Mouse (Mus musculus) gastrocnemius, postnatal 4 days (tissue): Measurements from ENCODE around the gene Gm28047. TPM values are rescaled to one million over a fixed set of nuclear protein-coding genes. Genes with fewer than 3 reads are reported as not detected.
A peak's percentile ranks its signal among the peaks of the same experiment; 100 is the strongest.

Source experiments
- DNase-seq, 2 experiments: peaks; one replicate each; pipeline ENCODE4 v3.0.0; 2021 to 2022; ENCODE audit warnings: low spot score in 2 of 2, mixed read lengths in 2 of 2
- total RNA-seq, 2 experiments: library from RNA; stranded (reverse); gene quantifications; 2 replicates each; pipeline ENCODE4 v1.2.3; 2021

Gm28047 gene
- total RNA-seq, 2 experiments from 2014 or later, result 0.70 TPM; not detected in 1

DNA sequence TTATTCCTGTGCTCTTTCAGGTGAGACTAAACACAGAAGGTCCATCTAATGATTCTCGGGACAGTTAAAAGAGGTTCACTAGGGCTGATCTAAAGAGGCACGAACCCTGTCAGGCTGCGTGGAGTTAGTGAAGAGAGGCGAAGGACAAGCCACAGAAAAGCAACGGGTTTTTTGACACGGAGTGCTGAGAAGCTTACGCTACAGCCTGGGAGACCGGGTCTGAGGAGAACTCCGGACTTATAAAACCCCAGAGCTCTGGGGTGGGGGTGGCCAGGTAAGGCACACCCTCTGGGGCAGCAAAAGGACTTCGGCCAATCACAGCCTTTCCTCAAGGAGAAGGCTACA, 107.3 kb downstream of the Gm28047 start:
- no peak for DNase-seq

DNA sequence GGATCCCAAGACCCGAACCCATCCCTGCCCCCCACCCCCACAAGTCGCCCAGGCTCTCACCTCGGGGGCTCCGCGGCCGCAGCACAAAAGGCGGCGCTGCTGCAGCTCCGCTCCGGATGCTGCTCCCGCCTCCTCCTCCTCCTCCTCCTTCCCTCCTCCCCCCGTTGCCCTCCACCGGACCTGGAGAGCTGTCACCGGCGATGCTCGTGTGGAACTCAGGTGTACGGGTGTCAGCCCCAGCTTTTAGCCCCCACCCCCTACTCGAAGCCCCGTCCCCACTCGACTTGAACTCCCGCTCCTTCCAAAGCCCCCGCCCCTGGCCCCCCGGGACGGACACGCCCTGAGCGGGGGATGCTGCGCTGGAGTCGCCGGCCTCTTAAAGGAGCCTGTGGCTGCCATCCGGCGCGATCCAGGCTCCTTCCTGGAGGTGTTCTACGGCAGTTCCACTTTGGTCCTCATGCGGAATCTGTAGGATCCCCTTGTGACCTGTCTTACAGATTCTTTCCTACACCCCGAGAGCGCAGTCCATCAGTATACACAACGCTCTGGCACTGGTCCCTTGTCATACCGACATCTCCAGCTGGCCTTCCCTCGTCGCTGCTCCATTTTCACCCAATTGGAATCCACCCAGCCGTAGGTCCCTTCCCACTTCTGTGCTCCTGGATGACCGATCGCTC, 108.0 kb downstream of the Gm28047 start, which contains the start of gene Map3k12:
Gene Map3k12 (minus strand): TSS at position 337 of the 677 bp plus-strand sequence.
- DNase-seq, result peak; percentile 63 to 77

DNA sequence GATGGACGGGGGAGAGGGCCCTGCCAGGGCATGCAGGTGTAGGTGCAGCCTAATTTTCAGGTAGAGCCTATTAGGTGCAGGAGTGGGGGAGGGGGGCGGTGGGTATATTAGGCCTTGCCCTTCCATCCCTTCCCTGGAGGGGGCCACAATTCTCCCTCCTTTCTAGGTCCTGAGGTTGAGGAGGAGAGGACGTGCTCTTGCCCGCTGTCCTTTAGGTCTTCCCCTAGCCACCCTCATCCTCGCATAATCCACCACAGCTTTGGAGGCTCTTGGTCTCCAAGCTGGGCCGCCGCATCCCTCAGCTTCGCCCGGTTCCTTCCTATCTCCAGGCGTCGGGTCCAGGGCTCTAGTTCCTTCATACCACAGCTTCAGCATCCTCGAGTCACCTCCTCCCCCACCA, 108.6 kb downstream of the Gm28047 start:
- no peak for DNase-seq

DNA sequence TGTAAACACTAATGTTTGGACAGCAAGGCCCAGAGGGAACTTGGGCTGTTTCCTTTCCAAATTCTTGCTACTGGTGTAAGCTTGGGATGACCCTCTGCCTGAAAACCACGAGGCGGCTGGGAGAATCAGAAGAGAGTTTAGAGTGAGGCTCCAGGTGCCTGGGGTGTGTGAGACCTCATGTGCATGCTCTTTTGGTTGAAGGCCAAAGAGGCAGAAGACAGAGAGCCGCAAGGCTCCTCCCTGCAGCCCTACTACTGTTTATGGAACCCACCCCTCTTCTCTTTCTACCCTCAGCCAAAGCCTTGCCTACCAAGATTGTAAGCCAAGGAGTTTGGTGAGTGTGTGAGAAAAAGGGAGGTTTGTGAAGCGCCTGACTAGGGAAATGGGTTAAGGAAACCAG, 109.1 kb downstream of the Gm28047 start:
- no peak for DNase-seq

DNA sequence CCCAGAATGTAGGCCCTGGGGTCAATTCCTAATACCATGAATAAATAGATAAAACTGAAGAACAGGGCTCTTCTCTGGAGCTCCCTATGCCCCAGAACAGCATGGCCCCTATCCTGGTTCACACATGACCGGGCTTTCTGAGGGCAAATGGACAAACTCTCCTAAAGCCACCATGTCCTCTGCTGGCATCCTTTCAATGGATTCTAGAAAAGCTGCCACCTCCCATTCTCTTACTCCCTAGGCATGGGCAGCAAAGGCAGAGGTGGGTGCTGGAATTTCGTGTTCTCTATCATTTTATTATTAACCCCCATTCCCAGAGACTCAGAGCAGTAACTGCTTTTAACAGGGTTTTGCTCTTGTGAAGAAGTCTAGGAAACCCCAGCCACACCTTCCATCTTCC, 109.6 kb downstream of the Gm28047 start:
- DNase-seq, result no peak

DNA sequence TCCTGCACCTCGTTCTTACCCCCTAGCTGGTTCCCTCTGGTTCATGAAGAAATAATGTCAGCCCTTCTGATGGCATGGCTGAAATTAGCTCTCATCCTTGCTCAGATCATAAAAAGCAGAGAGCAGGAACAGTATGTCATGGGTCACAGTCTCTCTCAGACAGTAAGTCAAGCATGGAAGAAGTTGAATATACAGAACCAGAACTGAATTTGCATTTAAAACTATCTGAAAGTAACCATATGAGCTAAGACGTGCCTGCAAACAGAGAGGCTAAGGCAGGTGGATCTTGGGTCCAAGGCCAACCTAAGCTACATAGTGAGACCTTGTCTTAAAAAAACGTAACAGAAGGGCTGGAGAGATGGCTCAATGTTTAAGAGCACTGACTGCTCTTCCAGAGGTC, 111.9 kb downstream of the Gm28047 start:
- DNase-seq, result no peak

DNA sequence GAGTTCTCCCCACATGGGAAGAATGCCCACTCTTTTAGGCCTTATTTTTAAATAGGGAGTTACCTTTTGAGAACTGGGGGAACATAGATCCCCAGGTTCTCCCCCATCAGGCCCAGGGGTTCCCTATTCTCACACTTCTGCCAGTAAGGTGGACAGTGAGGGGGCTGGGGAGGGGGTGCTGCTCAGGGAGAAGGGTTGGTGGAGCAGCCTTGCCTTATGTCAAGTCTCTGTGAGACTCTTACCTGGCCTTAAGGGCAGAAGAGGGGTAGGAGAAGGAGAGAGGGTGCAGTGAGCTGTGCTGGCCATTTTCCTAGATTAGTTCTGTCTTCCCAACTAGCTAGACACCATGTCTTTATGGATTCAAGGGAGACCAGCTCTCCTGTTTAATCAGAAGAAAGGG, 112.4 kb downstream of the Gm28047 start:
- no peak for DNase-seq

DNA sequence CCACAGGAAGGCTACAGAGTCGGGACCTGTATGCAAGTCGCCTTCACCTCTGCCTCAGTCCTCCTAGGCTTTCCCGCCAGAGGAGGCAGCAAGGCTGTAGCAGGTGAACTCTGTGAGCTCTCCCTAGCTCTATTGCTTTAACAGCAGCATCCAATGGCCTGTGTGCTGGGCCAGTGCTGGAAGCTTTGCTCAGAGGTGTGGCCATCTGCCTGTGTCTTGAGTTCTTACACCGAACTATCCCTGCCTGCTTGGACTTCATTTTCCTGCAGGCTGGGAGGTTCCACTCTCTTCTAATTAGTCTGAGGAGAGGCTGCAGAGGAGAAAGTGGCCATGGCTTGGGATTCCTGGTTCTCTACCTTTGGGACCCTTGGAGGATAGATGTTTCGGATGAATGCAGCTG, 112.9 kb downstream of the Gm28047 start:
- DNase-seq, result no peak

DNA sequence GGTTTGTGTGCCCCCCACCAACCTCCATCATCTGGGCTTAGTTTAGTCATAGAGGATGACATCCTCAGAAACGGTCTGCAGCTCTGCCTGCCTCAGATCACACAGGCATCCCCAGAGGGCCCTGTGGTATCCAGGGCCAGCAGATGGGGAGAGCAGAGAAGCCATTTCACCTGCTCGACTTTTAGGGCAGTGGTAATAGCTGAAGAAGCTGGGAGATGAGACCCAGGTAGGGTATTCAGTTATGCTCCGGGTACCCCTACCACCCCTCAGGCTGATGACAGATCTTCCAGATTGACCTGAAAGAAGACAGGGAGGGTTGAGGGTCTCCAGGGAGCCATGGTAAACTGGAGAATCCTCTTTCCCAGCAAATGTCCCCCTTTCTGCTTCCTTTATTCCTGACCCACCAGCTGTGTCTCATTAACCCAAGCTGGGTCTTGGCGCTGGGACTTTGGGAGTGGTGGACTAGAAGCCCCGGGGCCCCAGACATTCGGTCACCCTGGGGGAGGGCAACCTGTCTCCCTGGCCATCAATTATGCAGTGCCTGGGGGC, 113.5 kb downstream of the Gm28047 start:
- DNase-seq, result no peak

DNA sequence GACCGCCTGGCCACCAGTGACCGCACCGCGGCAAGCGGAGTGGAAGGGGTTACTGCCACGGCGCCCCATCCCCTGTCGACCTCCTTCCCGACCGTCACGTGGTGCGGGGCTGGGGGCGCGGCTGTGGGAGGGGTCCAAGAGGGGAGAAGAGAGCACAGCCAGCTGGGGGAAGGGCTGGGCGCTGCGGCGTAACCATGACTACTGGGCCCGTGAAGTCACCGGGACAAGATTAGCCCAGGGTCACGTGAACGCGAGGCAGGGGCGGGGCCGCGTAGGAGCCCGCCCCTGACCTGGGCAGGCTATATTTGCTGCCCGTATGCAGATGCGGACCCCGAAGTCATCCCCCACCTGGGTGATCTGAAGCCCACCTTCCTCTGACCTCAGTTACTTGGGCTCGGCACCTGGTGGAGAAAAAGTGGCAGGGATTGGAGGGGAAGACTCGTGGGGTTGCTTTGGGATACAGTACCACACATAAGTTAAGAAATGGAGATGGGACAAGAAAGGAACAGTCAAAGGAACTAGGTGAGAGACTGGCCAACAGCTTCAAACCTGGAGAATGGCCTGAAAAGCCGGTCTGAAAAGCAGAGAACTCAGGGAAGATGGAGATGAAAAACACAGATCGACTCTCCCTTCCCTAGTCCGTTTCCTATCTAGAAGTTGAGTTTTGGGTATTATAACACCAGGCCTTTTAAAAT, 114.1 kb downstream of the Gm28047 start:
- DNase-seq, result peak; percentile 75 to 83

DNA sequence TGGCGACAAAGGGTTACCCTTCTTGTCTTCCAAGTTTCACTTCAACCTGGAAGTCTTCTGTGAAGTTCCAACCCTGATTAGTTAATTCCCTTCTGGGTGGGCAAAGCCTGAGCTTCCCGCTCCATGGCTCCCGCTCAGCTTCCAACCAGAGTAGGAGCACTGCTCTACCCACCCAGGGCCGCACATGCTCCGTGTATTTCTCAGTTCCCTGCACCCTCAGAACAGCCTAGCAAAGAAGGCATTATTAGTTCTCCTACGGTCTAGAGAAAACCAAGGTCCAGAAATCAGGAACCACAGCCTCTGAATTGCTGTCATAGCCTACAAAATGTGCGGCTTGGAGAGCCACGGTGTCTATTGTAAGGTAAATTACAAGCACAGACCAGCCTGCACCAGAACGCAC, 114.8 kb downstream of the Gm28047 start:
- DNase-seq, result no peak

DNA sequence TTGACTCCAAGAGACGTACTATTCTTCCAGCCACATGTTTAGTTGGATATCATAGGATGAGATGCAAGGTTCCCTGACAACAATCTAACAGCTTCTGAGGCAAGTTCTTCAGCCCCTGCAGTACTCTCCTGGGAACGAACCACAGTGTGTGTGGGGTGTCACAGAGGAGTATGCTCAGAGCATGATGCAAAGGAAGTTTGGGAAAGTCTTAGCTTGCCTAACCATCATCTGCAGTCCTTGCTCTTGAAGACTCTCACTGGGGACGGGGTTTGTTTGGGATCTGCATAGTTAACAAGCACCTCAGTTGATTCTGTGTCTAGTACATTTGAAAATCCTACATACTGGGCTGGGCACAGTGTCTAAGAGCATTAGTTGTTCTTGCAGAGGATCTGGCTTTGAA, 116.5 kb downstream of the Gm28047 start:
- DNase-seq, result no peak

DNA sequence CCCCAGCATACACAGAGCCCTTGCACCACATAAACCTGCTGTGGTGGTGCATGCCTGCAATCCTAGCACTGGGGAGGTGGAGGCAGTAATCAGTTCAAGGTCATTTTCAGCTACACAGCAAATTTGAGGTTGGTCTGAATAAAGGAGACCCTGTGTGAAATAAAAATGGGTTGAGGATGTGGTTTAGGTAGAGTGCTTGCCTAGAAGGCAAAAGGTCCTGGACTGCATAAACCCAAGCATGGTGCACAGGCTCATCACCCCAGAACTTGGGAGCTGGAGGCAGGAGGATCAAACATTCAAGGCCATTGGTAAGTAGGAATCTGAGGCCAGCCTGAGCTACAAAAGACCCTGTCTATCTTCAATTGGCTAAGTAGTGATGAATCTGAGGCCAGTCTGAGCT, 117.3 kb downstream of the Gm28047 start:
- DNase-seq, result no peak

DNA sequence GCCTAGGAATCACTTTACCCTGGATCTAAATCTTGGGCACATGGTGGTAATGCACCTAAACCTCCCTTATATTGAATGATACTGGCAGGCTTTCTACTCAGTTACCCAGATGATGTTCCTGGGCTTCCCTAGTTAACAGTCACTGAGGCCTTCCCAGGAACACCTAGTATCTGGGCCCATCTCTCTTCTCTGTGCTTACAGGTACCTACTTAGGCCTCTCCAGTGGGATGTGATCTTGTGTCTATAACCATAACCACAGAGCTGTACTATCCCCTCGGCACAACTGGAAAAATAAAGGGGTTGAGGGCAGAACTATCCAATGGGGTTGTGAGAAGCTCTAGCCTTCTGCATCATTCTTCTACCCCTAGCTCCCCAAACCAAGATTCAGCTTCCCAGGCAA, 118.0 kb downstream of the Gm28047 start:
- no peak for DNase-seq

DNA sequence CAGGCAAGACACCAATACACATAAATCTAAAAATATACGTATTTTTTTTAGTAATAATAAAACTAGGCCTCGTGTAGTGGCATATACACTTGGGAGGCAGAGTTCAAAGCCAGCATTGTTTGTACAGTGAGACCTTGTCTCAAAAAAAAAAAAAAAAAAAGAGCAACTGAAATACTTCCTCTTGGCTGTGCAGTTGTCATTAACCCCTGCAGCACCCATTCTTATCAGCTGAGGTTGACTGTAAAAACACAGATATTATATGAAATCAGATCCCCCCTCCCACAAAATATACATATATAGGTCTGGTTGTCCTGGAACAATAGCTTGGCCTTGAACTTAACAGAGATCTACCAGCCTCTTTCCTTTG, 118.4 kb downstream of the Gm28047 start:
- DNase-seq, result no peak

DNA sequence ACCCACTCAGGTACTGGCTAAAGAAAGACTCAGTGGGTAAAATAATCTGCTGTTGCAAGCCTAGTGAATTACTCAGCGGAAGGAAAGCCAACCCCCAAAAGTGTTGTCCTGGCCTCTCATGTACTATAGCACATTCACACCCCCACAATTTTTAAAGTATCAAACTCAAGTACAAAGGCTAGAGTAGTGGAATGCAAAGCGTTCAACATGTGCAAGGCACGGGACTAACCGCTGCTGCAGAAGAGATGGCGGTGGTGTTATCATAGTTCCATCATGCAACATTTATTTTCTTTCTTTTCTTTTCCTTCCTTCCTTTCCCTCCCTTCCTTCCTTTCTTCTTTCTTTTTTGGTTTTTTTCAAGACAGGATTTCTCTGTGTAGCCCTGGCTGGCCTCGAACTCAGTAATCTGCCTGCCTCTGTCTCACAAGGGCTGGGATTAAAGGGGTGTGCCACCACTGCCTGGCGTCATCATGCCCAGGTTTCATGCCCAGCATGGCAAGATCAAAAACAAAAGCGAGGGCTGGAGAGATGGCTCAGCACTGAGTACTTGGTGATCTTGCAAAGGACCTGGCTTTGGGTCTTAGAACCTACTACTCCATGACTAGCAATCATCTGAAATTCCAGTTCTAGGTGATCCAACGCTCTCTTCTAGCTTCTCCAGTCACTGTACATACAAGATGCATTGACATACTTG, 119.0 kb downstream of the Gm28047 start:
- DNase-seq, result no peak

DNA sequence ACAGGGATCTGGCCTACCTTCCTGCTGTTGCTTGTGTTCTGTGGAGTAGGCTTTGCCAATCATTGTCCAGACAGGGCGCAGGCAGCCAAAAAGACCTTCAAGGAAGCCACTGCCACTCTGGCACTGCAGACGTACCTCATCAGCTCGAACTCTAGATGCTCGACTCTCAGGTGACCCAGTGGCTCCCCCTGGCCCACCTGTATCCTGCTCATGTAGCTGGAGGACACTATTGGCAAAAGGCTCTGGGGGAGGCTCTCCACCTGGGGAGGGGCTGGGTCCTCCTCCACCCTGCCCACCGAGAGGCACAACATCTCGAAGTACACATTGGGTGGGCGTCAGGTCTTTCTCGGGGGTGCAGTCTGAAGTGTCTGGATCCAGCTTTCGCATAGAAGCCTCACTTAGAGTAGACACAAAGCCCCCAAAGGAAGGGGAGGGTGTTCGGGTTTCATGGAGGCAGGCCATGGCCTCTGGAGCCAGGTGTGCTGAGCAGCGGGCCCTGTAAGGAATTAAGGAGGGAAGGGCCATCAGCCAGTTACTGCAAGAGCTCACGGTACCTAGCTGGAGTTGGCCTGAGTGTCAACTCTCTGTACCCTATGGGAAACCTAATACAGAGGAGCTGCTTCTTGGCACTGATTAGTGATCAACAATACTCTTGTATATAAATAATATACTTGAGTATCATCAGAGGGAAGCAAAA, 119.6 kb downstream of the Gm28047 start:
- DNase-seq, result no peak

DNA sequence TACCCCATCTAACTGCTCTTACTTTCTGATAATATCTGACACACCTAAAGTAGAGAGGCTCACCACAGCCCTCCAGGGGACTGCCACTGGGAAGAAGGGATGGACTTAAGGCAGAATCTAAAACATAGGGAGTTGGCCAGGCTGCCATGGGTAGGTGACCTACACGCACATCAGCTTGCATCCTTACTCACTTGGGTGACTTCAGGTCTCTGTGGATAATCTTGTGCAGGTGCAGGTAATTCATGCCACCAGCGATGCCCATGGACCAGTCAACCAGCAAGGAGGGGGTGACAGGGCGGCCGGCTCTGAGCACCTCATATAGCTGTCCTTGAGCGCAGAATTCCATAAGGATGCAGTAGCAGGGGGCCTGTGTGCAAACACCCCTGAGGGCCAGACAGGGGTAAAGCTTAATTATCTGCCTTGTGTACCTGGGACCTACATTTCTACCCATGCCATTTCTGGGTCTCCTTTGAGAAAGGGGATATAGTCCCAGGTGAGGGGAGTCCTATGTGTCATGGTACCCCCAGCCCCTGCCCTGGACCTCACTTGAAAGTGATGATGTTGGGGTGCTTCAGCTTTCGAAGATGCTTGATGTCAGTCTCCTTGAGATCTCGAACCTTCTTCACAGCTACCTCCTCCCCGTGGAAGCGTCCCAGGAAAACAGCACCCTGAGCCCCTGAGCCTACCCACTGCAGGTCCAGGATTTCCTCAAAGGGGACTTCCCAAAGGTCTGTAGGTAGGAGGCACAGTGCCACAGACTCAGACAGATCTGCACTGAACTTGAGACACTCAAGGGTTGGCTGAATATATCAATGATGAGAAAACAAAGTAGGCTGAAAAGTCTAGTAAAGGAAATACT, 120.7 kb downstream of the Gm28047 start:
- DNase-seq, result no peak

DNA sequence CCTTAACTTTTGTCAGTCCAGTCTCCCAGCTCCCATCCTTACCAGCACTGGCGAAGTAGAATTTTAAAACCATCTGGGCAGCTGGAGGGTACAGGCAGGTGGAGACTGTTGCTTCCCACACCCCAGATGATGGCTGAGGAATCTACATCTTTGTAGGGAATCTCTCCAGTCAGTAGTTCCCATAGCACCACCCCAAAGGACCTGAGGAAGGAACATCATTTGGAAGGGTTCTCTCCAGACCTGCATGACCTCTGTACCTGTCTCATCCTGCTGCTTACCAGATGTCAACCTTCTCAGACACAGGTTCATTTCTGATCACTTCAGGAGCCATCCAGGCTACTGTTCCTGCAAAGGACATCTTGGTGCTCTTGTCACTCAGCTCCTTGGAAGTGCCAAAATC, 121.4 kb downstream of the Gm28047 start, which contains the start of gene Gm10337:
Gene Gm10337 (plus strand): TSS at position 276 of the 400 bp plus-strand sequence.
- no peak for DNase-seq

DNA sequence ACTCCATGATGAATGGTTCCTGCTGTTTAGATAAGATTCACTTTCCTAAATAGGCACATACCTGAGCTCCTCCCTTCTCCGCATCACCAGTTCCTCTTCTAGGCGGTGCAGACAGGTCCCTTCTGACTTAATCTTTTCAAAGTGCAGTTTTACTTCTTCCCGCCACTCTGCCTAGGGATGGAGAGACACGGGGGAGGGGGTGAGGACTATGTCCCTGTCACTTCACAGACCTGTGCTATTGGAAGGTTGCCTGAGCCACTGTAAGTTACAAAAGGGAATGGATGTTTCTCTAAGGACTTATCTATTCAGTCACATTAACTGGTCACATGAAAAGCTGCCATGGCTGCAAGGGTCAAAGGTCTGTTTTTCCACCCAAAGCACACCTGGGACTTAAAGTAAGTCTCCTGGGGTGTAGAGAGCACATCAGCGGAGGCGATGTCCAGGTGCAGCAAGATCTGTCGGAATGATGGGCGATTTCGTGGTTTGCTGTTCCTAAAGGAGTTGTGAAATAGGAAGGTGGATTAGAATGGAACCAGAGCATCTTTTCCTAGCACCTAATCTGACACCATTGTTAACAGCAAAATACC, 122.5 kb downstream of the Gm28047 start:
- no peak for DNase-seq
